Mouse (Mus musculus): ENCODE results near the gene Ebf1. TPM values are rescaled to one million over a fixed set of nuclear protein-coding genes. Genes with fewer than 3 reads are reported as not detected.

Ebf1 gene
- polyA plus RNA-seq, 1 experiment, result not detected

DNA sequence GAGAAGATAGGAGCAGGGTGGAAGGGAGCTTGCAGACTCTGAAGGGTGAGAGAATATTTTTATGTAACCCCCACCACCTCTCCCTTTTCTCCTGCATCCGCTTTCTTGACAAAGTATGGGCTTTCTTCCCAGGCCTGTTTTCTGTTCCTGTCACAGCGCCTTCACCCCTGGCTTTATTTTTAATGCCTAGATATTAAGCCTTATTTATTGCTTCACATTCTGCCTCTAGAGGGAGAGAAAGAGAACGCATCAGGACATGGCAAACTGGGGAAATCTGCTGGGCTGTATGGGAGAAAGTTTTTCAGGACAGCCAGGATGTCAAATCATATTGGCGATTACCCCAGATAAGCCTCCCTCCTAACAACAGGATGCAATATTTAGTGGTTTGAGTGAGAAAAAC is 49.6 kb downstream of the Ebf1 start:
- no peak overlapping the region for H3K4me3 ChIP-seq (replicated peaks)
- no peaks in the 10 kb centered on the region for H3K9me3 ChIP-seq (ENCODE audit: control insufficient read depth, low read length)
- no peaks in the 10 kb centered on the region for H3K36me3 ChIP-seq (ENCODE audit: control insufficient read depth)
- TF ChIP-seq GATA1 (IDR thresholded peaks at IDR 0.05; ENCODE audit: low read length), result no peak
- TF ChIP-seq TAL1 (IDR thresholded peaks at IDR 0.05; ENCODE audit: low read length), result no peak
- no peaks in the 10 kb centered on the region for H3K4me1 ChIP-seq (ENCODE audit: control insufficient read depth)
- H3K27me3 ChIP-seq (ENCODE audit: control insufficient read depth), result peaks cover 2% of the 10 kb centered on the region; the same call in 1 of the 2 replicates

DNA sequence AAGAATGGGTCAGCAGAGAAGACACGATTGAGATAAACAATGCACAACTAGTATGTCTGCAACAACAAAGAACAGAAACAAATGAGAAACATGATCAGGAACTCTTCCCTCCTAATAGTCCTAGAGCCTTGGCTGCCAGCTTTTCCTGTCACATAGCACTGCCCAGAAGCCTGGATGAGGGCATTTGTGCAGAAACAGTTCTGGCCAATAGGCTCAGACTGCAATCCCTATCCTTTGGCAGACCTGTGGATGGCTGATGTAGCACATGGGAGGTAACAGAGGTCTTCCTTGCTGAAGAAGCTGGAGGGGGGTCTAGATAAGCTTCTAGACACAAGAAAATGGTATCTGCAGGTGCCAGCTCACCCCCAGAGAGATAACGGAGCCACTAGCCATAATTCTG is 64.2 kb downstream of the Ebf1 start:
- Histone ChIP-seq H3K4me1 (ENCODE audit: control insufficient read depth) (no peaks in the 10 kb centered on the region; the same call in 1 of the 2 replicates), H3K9me3 (ENCODE audit: control insufficient read depth, low read length) (no peaks in the 10 kb centered on the region)

DNA sequence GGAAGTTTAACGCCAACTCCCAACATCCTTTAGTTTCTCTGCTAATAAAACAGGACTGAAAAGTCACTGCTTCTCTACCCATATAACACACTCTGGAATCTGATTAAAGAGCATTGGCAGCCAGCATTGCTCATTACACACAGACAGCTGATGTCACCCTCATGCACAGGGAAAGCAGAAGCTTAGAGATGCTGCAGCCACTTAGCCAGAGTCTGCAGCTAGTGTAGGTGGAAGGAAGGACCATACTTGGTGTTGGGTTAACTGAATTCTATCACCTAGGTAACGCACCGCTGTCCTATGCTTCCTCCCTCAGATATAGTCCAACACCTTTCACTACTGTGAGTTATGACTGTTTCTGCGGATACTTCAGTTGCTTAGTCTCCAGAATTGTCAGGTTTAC is 64.9 kb downstream of the Ebf1 start:
- no peak overlapping the region for H3K4me3 ChIP-seq (replicated peaks)
- H3K9me3 ChIP-seq (ENCODE audit: control insufficient read depth, low read length), result no peaks in the 10 kb centered on the region
- no peaks in the 10 kb centered on the region for H3K27me3 ChIP-seq (ENCODE audit: control insufficient read depth)
- H3K4me1 ChIP-seq (ENCODE audit: control insufficient read depth), result no peaks in the 10 kb centered on the region; the same call in 1 of the 2 replicates
- no peaks in the 10 kb centered on the region for H3K36me3 ChIP-seq (ENCODE audit: control insufficient read depth)
- TF ChIP-seq TAL1 (IDR thresholded peaks at IDR 0.05; ENCODE audit: low read length) (no peak), GATA1 (IDR thresholded peaks at IDR 0.05; ENCODE audit: low read length) (no peak)

More for the DNA sequence above, 64.2 kb downstream of the Ebf1 start:
- TF ChIP-seq GATA1 (IDR thresholded peaks at IDR 0.05; ENCODE audit: low read length), result no peak
- TF ChIP-seq TAL1 (IDR thresholded peaks at IDR 0.05; ENCODE audit: low read length), result no peak
- H3K27me3 ChIP-seq (ENCODE audit: control insufficient read depth), result no peaks in the 10 kb centered on the region
- H3K4me3 ChIP-seq (replicated peaks), result no peak overlapping the region
- H3K36me3 ChIP-seq (ENCODE audit: control insufficient read depth), result no peaks in the 10 kb centered on the region

DNA sequence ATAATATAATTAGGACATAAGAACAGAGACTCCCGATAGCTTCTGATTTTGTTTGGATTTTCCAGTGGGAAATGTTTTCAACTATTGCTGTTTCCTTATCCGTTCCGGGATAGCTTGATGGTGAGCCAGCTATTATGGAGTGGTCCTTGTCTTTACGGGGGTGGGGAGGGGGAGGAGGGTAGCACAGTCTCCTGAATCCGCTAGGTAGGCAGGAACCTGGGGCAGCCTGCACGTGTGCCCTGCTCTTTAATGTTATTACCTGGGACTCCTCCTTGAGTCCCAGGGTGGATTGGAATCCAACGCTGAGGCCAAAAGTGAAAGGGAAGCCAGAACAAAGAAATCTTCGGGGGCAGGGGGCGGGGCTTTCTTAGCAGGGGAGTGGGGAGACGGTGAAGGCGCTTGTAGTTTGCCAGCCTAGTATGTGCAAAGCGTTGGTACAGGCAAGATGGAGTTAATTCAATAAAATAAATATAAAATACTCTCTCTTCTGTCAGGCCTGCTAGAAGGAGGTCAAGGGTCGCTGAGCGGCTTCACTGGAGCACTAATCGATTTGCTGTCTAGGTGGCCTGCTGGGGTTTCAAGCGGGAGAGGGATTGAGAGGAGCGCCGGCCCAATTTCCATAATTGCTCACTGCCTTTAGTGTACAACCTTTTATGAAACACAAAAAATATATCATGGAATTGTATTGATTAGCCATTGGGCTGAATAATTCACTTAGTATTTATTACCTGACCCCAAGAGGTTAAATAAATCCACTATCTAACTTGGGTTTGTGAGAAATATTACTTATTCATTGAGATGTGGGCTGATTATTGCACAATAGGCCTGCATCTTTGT is 65.8 kb downstream of the Ebf1 start:
- Histone ChIP-seq H3K36me3 (ENCODE audit: control insufficient read depth) (no peaks in the 10 kb centered on the region), H3K9me3 (ENCODE audit: control insufficient read depth, low read length) (no peaks in the 10 kb centered on the region), H3K27me3 (ENCODE audit: control insufficient read depth) (no peaks in the 10 kb centered on the region), H3K4me1 (ENCODE audit: control insufficient read depth) (no peaks in the 10 kb centered on the region; the same call in 1 of the 2 replicates), H3K4me3 (replicated peaks) (no peak overlapping the region)
- no peak for TF ChIP-seq GATA1 (IDR thresholded peaks at IDR 0.05; ENCODE audit: low read length)
- TF ChIP-seq TAL1 (IDR thresholded peaks at IDR 0.05; ENCODE audit: low read length), result no peak

DNA sequence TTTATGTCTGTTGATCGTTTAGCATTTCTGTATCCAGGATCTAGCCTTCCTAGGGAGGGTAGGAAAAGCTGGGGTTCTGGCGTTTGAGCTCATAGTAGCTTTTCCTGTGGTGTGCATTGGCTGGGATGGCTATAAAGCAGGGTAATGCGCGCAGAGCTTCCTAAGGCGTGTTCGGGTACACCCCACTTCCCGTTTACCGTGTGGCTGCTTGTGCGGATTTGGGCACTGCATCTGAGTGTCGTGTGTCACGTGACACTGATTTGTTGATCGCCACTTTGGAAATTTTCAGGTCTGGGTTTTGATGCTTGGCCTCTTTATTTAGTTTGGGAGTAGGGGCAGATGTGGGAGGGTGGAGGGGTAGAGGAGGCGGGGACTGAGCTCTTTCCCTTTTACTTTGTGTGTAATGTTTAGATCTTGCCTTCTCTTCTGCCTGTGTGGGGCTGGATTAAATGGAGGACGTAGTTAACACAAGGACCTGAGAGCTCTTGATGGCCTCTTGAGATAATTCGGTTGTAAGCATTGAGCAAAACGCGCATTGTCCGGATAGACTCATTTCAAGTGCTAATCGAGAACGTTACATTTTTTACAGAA is 67.5 kb downstream of the Ebf1 start:
- Histone ChIP-seq H3K9me3 (ENCODE audit: control insufficient read depth, low read length) (no peaks in the 10 kb centered on the region), H3K4me1 (ENCODE audit: control insufficient read depth) (no peaks in the 10 kb centered on the region; the same call in 1 of the 2 replicates), H3K4me3 (replicated peaks) (no peak overlapping the region), H3K27me3 (ENCODE audit: control insufficient read depth) (no peaks in the 10 kb centered on the region), H3K36me3 (ENCODE audit: control insufficient read depth) (no peaks in the 10 kb centered on the region)
- TF ChIP-seq GATA1 (IDR thresholded peaks at IDR 0.05; ENCODE audit: low read length), result no peak
- no peak for TF ChIP-seq TAL1 (IDR thresholded peaks at IDR 0.05; ENCODE audit: low read length)

DNA sequence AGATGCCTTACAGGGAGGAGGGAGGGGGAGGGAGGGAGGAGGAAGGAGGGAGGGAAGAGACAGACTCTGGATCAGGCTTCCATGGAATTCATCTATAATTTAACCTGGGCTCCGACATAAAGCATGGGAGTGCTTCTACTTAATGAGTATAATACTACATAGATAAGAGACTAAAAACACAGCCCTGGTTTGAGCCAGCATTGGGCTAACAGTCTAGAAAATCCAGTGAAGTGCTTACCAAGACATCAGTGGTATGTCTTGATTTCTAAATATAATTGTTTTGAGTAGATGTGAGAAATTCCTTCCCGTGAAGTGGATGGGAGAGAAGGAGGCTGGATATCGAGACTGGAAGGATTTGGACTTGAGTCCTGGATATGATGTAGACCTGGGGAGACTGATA is 68.0 kb downstream of the Ebf1 start:
- H3K4me1 ChIP-seq (ENCODE audit: control insufficient read depth), result no peaks in the 10 kb centered on the region; the same call in 1 of the 2 replicates
- H3K27me3 ChIP-seq (ENCODE audit: control insufficient read depth), result no peaks in the 10 kb centered on the region
- H3K4me3 ChIP-seq (replicated peaks), result no peak overlapping the region
- H3K36me3 ChIP-seq (ENCODE audit: control insufficient read depth), result no peaks in the 10 kb centered on the region
- TF ChIP-seq GATA1 (IDR thresholded peaks at IDR 0.05; ENCODE audit: low read length), result no peak
- TF ChIP-seq TAL1 (IDR thresholded peaks at IDR 0.05; ENCODE audit: low read length), result no peak
- no peaks in the 10 kb centered on the region for H3K9me3 ChIP-seq (ENCODE audit: control insufficient read depth, low read length)

DNA sequence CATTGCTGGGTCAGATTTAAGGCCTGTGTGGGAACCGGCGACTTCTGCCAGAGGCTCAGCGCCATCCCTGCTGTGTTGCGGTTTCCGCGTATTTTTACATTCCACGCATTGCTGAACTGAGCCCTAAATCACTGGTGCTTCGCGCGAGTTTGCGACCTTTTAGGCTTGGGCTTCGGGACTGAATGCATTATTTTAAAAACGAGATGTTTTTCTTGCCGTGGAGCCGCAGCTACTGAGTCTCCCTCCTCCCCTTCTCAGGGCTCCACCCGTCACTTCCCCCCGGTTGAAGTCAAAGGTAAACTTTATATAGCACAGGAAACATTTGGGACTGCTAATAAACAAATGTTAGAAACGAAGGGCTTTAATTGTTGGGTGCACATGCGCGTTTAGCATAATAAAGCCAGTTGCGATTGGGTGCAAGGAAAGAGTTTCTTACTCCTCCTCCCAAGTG is 68.8 kb downstream of the Ebf1 start:
- no peak overlapping the region for H3K4me3 ChIP-seq (replicated peaks)
- no peaks in the 10 kb centered on the region for H3K9me3 ChIP-seq (ENCODE audit: control insufficient read depth, low read length)
- H3K36me3 ChIP-seq (ENCODE audit: control insufficient read depth), result no peaks in the 10 kb centered on the region
- no peaks in the 10 kb centered on the region for H3K27me3 ChIP-seq (ENCODE audit: control insufficient read depth)
- TF ChIP-seq TAL1 (IDR thresholded peaks at IDR 0.05; ENCODE audit: low read length), result no peak
- H3K4me1 ChIP-seq (ENCODE audit: control insufficient read depth), result no peaks in the 10 kb centered on the region; the same call in 1 of the 2 replicates

DNA sequence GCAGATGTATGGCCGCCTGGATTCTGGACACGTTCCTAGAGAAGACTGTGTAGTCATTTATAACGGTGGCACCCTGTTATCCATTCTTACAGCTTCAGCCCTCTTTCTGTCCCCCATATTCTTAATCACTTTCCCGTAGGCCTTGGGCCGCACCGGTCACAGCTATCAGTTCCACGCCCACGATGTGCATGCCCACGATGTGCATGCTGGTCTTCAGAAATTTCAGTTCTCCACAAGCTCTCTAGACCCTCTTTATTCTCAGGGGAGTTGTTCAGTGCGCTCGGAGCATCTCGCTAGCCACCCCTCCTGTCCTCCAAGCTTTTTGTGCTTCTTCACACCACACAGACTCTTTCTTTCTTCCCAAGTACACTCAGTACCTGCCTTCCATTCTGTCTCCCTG is 69.3 kb downstream of the Ebf1 start:
- no peaks in the 10 kb centered on the region; the same call in 1 of the 2 replicates for H3K4me1 ChIP-seq (ENCODE audit: control insufficient read depth)
- no peak for TF ChIP-seq TAL1 (IDR thresholded peaks at IDR 0.05; ENCODE audit: low read length)
- TF ChIP-seq GATA1 (IDR thresholded peaks at IDR 0.05; ENCODE audit: low read length), result no peak
- no peaks in the 10 kb centered on the region for H3K36me3 ChIP-seq (ENCODE audit: control insufficient read depth)

DNA sequence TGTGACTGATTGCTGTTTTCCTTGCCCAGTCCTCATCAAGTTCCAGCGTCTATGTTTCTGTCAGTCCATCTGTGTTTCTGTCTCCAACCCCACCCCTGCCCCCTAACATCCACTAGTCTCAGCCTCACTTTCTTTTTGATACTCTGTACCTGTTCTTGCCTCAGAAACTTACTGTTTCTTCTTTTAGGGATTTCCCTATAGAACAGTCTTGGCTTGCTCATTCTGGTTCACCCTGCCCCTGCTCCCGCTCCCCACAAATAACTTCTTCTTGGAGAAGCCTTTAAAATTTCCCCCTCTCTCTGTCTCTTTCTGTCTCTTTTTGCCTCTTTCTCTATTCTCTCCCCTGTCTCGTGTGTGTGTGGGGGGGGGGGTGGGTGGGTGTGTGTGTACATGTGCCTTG is 71.4 kb downstream of the Ebf1 start:
- Histone ChIP-seq H3K4me3 (replicated peaks) (no peak overlapping the region), H3K27me3 (ENCODE audit: control insufficient read depth) (no peaks in the 10 kb centered on the region), H3K9me3 (ENCODE audit: control insufficient read depth, low read length) (no peaks in the 10 kb centered on the region), H3K36me3 (ENCODE audit: control insufficient read depth) (no peaks in the 10 kb centered on the region), H3K4me1 (ENCODE audit: control insufficient read depth) (no peaks in the 10 kb centered on the region; the same call in 1 of the 2 replicates)
- no peak for TF ChIP-seq TAL1 (IDR thresholded peaks at IDR 0.05; ENCODE audit: low read length)
- TF ChIP-seq GATA1 (IDR thresholded peaks at IDR 0.05; ENCODE audit: low read length), result no peak

More for the DNA sequence above, 69.3 kb downstream of the Ebf1 start:
- Histone ChIP-seq H3K4me3 (replicated peaks) (no peak overlapping the region), H3K9me3 (ENCODE audit: control insufficient read depth, low read length) (no peaks in the 10 kb centered on the region), H3K27me3 (ENCODE audit: control insufficient read depth) (no peaks in the 10 kb centered on the region)

All from erythroblast, embryonic 14.5 days (primary cell).